Mouse (Mus musculus) cerebellum, adult 11-12 months (tissue): ENCODE measurements at regions not wholly inside any gene's neighbourhood (a gene's known extent, or its start where the extent isn't known, plus 50 kb on each side); places are given as distances from the start of the nearest gene placed in this dataset.

Source experiments
- DNase-seq: peaks from one replicate; pipeline ENCODE4 v3.0.0; 2022

- DNase-seq = no peak
Observed at GRCm38 (mm10) chr2:147791434-147791833, 255.3 kb downstream of the Foxa2 start.

DNA sequence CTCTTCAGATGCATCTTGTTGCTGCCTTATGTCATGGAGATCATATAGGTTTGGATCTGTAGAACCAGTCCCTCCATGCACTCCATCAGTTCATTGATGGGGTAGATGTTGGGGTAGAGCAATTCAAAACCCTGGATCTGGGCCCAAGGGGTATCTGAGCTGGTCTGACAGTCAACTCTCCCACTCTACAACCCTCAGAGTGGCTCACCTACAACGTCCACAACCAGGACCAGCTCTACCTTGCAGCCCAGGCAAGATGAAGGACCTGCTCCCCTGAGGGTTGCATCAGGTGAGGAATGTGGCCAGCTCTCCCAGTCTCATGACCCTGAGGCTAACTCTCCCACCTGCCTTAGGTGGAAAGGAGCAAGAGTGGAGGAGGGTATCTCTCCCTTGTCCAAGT, 256.9 kb downstream of the Foxa2 start:
- no peak for DNase-seq

- no peak for DNase-seq
Observed at GRCm38 (mm10) chr2:147789268-147789667, 257.5 kb downstream of the Foxa2 start.

- DNase-seq = no peak
Observed at GRCm38 (mm10) chr2:147788001-147788400, 258.8 kb downstream of the Foxa2 start.

DNA sequence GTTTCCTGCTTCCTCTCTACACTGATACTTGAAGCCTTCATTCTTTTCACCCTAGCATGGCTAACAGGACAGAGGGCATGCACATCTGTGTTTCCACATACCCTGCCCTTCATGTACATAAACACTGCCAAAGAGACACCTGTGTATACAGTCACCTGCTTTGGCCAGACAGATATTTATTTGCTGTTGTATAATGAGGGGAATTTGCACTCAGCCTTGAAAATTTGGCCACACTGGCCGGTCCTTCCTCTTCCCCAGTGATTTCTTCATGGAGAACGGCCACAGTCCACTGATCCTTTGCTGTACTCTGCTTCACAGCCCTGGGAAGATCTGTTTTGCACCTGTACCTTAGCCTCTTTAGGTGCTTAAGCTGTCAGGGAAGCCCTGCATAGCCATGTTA, 264.3 kb downstream of the Foxa2 start:
- DNase-seq = no peak

DNA sequence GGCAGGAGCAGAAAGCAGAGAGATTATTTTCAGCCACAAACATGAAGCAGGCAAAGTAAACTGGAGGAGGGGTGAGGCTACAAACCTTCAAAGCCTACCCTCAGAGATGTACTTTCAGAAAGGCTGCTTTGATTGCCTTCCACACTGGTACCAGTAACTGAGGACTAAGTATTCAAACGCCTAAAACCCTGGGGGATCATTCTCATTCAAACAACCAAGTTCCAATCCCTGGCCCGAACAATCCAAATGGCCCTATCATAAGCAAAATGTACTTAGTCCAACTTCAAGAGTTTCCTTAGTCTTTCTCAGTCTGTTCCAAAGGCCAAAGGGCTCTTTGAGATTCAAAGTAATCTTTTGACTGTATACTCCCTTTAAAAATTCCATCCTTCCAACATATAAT, 270.5 kb downstream of the Foxa2 start:
- no peak for DNase-seq

- no peak for DNase-seq
Observed at GRCm38 (mm10) chr2:147772579-147772978, 274.2 kb downstream of the Foxa2 start.

- no peak for DNase-seq
Observed at GRCm38 (mm10) chr2:147753089-147753488, 293.7 kb downstream of the Foxa2 start.

- DNase-seq = no peak
Observed at GRCm38 (mm10) chr2:147751831-147752230, 294.9 kb downstream of the Foxa2 start.

GRCm38 (mm10) chr2:147748006-147748405, 298.8 kb downstream of the Foxa2 start:
- no peak for DNase-seq

DNA sequence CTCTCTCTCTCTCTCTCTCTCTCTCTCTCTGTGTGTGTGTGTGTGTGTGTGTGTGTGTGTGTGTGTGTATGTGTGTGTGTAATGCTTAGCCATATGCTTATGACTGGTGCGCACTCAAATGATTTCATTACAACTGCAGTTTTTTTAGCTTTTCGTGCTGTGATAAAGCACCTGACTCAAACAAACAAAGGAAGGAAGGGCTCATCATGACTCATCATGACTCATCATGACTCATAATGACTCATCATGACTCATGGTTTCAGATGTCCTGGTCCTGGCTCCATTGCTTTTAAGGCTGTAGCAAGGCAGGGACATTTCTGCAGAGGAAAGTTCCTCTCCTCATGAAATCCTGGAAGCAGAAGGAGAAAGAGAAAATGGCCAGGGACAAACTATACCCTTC, 302.9 kb downstream of the Foxa2 start:
- no peak for DNase-seq

DNA sequence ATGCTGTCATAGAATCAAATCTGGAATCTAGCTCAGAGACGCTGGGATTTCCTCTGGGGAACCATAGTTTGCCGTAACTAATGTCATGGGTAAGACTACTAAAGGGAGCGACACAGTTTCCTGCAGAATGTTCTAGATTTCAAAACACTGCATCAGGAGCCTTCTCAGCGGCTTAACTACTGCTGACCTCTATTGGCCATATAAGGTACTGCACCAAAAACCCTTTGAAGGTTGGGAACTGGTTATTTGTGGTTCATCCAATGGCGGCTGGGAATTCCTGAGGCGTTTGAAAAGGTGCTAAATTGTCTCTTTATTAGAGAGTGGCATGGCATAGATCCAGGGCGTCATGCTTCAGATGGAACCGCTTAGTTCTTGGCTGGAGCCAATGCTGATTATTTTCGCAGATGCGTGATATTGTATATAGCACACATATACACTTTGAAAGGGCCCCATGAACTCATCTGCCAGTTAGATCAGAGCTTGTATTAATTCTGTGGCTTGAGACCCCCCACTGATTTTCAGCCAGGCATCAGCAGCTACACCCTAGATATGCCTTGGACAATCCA, 308.4 kb downstream of the Foxa2 start:
- no peak for DNase-seq

GRCm38 (mm10) chr2:147727396-147727795, 319.4 kb downstream of the Foxa2 start:
- DNase-seq = no peak

GRCm38 (mm10) chr2:147718936-147719335, 327.8 kb downstream of the Foxa2 start:
- DNase-seq = no peak

DNA sequence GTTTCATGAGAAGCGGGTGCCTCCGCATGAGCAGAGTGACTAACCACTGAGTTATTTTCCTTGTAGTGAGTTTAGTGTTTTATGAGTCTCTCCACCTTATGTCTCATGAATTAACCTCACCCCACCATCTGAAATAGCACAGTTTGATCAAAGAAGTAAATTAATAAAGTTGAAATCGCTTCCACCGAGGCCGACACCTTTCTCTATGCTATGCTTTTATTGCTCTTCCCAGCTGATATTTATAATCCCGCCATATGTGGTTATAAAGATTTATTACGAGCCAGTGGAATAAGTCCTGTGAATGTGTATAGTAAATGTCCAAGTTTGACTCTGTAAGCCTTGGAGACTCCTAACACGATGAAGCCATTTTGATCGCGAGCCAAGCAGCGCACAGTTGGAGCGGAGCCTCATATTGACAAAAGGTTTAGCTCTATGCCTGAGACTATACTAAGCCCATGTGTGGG, 329.3 kb downstream of the Foxa2 start:
- DNase-seq = no peak

- no peak for DNase-seq
Observed at GRCm38 (mm10) chr2:147715791-147716190, 331.0 kb downstream of the Foxa2 start.

- DNase-seq = no peak
Observed at GRCm38 (mm10) chr2:147710593-147711265, 336.0 kb downstream of the Foxa2 start.

DNA sequence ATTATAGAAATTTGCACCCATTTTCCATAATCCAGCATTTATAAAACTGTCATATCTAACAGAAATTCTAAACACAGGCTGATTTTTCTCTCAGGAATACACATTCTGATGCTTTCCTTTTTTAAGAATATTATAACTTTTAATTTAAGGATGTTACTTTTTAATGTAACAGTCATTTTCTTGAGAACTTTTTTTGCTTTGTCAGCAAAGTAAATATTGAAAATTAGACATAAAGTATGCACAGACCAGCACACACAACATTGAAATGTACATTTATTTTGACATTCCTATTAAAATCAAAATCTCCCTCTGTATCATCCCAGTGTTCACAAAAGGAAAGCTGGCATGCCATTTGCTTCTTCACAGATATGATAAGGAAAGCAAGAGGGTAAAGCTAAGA, 337.0 kb downstream of the Foxa2 start:
- no peak for DNase-seq

DNA sequence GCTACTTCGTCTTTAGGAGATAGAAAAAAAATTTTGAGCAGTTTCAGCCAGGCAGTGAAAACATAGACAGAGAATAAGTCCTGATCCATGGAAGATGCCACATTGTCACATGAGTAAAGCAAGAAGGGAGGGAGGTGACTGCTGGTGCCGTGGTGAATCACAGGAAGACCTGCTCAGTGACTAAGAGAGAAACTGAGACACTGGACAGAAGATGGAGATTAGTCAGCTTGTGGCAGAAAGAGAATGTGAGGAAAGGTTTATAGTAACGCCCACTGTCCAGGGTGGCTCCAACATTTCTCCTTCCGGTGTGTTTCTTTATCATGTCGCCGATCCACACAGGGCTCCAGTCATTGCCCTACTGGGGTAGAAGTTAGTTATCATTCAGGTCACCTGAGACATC, 339.6 kb downstream of the Foxa2 start:
- no peak for DNase-seq

- DNase-seq = no peak
Observed at GRCm38 (mm10) chr2:147703981-147704380, 342.3 kb downstream of the Pax1 start.

GRCm38 (mm10) chr2:147702330-147703063, 340.8 kb downstream of the Pax1 start:
- DNase-seq = no peak

DNA sequence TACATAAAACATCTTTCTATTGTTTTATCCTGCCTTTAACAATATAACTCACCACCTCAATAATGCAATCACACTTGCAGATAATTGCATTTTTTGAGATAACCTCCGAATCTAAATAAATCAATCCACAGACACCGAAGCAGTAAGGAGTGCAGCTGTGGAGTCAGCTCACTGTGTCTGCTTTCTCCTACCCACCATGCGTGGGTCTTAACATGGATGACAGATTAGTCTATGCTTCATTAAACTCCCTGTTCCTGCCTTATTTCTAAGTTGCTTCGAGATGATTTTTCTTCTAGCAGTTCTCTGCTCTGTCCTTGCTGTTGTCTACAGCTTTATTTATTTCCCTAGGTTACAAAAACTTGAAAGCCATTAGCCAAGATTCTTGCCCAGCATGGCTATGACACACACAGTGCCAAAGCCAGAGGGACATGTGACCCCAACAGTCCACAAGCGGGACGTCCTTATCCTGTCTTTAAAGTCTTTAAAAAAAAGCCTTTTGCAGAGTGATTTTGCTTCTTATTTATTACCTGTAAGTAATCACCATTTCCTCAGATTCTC, 337.9 kb downstream of the Pax1 start:
- no peak for DNase-seq

DNA sequence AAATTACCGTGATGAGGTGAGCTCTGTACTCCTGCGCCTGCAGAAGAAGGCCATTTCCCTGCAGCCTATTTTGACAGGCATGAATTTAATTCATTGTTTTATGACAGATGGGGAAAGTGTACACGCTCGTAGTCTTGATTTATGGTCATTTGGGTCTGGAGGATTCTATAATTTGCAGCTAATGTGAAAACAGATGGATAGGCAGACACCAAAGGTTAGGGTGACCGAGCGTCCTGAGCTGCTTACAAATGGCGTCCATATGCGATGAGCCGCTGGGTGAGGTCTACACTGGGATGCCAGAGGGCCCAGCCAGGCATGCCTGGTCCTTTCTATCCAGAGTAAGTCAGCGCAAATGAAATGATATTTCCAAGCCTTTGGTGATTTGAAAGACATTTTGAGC, 330.2 kb downstream of the Pax1 start:
- no peak for DNase-seq
